Mouse (Mus musculus): ENCODE measurements at regions not wholly inside any gene's neighbourhood (a gene's known extent, or its start where the extent isn't known, plus 50 kb on each side); places are given as distances from the start of the nearest gene placed in this dataset.

DNA sequence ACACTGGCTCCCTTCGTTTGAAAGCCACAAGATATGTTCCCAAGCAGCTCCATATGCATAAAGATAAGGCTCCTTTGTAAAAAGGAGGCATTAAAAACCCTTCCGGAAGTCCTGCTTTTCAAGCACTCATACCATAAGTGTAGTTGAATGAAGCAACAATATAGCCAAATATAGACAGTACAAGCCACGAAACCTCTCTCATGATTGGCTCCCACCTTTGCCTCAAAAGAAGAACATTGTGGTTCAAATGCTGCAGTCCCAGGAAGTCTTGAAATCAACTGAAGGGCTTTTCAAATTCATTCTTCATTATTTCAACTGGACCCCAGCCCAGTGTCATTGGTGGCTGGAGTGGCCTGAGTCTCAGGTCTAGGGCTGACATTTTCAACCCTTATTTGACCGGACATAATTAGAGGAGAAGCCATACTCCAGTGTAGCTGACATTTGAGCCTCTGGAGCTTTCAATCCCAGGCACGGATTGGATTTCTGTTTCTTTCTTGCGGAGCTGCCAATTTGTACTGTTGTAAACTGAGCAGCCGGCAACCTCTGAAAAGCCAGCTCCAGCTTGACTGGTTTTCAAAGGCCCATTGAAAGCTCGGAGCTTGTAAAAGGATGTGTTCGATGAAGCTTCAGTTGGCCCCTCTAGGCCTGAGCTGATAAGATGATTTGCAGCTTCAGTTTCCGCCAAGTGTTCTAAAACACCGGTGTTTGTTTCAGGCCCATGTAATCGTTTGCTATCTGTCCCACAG, 105.4 kb downstream of the Tmsb4x start:
- TF ChIP-seq POLR2A (IDR thresholded peaks at IDR 0.05; ENCODE audit: insufficient read depth, low read depth, low read length) (no peak), CTCF (IDR thresholded peaks at IDR 0.05; ENCODE audit: insufficient read depth, low read depth, low read length) (no peak)
- Histone ChIP-seq H3K27ac (ENCODE audit: insufficient read depth, low read depth, low read length) (no peak overlapping the region), H3K4me1 (ENCODE audit: control insufficient read depth, insufficient read depth, low read length) (0 out of 2 replicates have a peak, but pooled peaks cover 3% of the 10 kb centered on the region), H3K4me3 (ENCODE audit: insufficient read depth, low read depth, low read length) (no peak overlapping the region)
- 63% methylated on average over 12 of the region's 12 CpGs for WGBS

- Histone ChIP-seq H3K27ac (ENCODE audit: insufficient read depth, low read depth, low read length) (no peak overlapping the region), H3K4me3 (ENCODE audit: insufficient read depth, low read depth, low read length) (no peak overlapping the region), H3K4me1 (ENCODE audit: control insufficient read depth, insufficient read depth, low read length) (0 out of 2 replicates have a peak, but pooled peaks cover 3% of the 10 kb centered on the region)
- no peak for TF ChIP-seq POLR2A (IDR thresholded peaks at IDR 0.05; ENCODE audit: insufficient read depth, low read depth, low read length)
- TF ChIP-seq CTCF (IDR thresholded peaks at IDR 0.05; ENCODE audit: insufficient read depth, low read depth, low read length): no peak
- WGBS: 84% methylated on average over 2 of the region's 2 CpGs
These were observed 107.2 kb downstream of the Tmsb4x start for GRCm38 (mm10) chrX:167101929-167102328.

DNA sequence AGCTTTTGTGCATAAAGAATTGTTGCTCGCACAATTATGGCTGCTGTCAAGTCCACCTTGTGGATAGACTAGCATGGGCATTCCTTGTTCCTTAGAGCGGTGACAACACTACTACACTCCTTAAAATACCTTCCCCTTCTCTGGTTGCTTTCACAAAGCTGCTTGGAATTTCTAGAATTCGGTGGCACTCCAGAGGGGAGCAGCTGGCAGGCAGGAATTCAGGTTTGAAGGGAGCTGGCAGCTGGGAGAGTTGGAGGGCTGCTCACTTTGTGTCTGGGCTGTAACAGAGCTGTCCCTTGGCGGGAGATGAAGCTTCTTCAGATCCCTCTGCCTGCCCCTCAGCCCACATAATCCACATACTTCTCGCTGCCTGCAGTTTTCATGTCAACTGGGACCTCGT, 109.7 kb downstream of the Tmsb4x start:
- Histone ChIP-seq H3K4me1 (ENCODE audit: control insufficient read depth, insufficient read depth, low read length) (no peaks in the 10 kb centered on the region), H3K27ac (ENCODE audit: insufficient read depth, low read depth, low read length) (no peak overlapping the region), H3K4me3 (ENCODE audit: insufficient read depth, low read depth, low read length) (no peak overlapping the region)
- TF ChIP-seq POLR2A (IDR thresholded peaks at IDR 0.05; ENCODE audit: insufficient read depth, low read depth, low read length): no peak
- no peak for TF ChIP-seq CTCF (IDR thresholded peaks at IDR 0.05; ENCODE audit: insufficient read depth, low read depth, low read length)
- 57% methylated on average over 6 of the region's 6 CpGs for WGBS

DNA sequence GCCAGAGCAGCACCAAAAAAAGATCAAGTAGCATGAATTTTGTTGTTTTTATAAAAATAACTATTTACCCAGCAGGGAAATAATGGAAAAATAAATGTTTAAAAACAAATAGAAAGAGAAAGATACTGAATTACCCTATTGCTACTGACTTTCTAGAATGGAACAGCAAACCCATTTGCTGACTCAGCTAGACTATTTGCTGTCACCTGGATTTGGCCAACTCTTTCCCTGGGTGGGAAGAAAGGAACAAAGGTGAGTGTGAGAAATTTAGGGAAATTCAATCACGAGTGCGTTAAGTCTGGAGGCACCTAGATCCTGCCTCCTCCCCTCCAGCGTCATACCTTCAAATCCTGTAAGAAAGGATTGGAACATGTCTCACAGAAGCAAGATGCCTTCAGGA, 110.2 kb downstream of the Tmsb4x start:
- Histone ChIP-seq H3K4me1 (ENCODE audit: control insufficient read depth, insufficient read depth, low read length) (no peaks in the 10 kb centered on the region), H3K4me3 (ENCODE audit: insufficient read depth, low read depth, low read length) (no peak overlapping the region), H3K27ac (ENCODE audit: insufficient read depth, low read depth, low read length) (no peak overlapping the region)
- TF ChIP-seq POLR2A (IDR thresholded peaks at IDR 0.05; ENCODE audit: insufficient read depth, low read depth, low read length) (no peak), CTCF (IDR thresholded peaks at IDR 0.05; ENCODE audit: insufficient read depth, low read depth, low read length) (no peak)
- WGBS: 75% methylated on average over 3 of the region's 3 CpGs

DNA sequence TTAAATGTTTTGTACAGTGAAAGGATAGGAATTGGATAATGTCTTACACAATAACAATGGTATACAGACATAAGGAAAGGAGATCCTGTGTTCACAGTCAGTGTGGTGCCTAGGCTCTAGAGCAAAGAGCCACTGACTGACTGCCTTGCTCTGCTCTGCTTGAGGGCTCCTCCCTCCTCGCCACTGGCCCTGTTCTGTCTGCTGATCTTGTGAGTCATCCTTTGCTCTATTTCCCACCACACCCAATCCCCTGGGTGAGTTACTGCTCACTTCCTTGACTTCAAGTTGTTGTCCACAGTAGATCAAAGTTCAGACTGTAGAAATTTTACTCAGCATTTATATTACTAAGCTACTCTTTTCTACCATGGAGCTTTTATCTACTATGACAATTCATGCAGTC, 117.3 kb downstream of the Tmsb4x start:
- Histone ChIP-seq H3K27ac (ENCODE audit: insufficient read depth, low read depth, low read length) (no peak overlapping the region), H3K4me1 (ENCODE audit: control insufficient read depth, insufficient read depth, low read length) (no peaks in the 10 kb centered on the region), H3K4me3 (ENCODE audit: insufficient read depth, low read depth, low read length) (no peak overlapping the region)
- WGBS: 54% methylated on average over 1 of the region's 1 CpGs
- no peak for TF ChIP-seq CTCF (IDR thresholded peaks at IDR 0.05; ENCODE audit: insufficient read depth, low read depth, low read length)
- TF ChIP-seq POLR2A (IDR thresholded peaks at IDR 0.05; ENCODE audit: insufficient read depth, low read depth, low read length): no peak

GRCm38 (mm10) chrX:167088930-167089329, 120.2 kb downstream of the Tmsb4x start:
- 0 out of 2 replicates have a peak overlapping the region, but pooled peaks have one; percentile 20 for H3K27ac ChIP-seq (ENCODE audit: insufficient read depth, low read depth, low read length)
- no peak overlapping the region for H3K4me3 ChIP-seq (ENCODE audit: insufficient read depth, low read depth, low read length)
- no peaks in the 10 kb centered on the region for H3K4me1 ChIP-seq (ENCODE audit: control insufficient read depth, insufficient read depth, low read length)
- WGBS: 63% methylated on average over 3 of the region's 3 CpGs
- no peak for TF ChIP-seq CTCF (IDR thresholded peaks at IDR 0.05; ENCODE audit: insufficient read depth, low read depth, low read length)
- TF ChIP-seq POLR2A (IDR thresholded peaks at IDR 0.05; ENCODE audit: insufficient read depth, low read depth, low read length): no peak

DNA sequence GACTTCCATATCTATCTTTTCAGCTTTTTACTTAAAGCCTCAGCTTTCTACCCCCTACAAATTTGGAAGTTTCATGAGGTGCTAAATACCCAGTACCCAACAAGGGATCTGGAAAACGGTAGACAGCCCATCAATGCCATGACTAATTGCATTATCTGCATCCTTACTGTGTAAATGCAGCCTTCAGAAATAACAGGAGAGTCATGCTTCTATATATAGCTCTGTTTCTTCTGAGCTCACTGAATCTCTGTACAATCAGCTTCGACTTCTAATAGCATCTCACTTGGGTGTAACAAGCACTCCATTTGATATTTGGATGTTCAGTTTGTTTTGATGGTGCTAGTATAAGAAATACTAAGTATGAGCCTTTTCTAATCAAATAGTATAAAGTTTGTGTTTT, 120.7 kb downstream of the Tmsb4x start:
- no peak for TF ChIP-seq CTCF (IDR thresholded peaks at IDR 0.05; ENCODE audit: insufficient read depth, low read depth, low read length)
- H3K27ac ChIP-seq (ENCODE audit: insufficient read depth, low read depth, low read length): no peak overlapping the region; the same call in 1 of the 2 replicates
- WGBS: 30% methylated on average over 2 of the region's 2 CpGs
- no peak overlapping the region for H3K4me3 ChIP-seq (ENCODE audit: insufficient read depth, low read depth, low read length)
- no peaks in the 10 kb centered on the region for H3K4me1 ChIP-seq (ENCODE audit: control insufficient read depth, insufficient read depth, low read length)

DNA sequence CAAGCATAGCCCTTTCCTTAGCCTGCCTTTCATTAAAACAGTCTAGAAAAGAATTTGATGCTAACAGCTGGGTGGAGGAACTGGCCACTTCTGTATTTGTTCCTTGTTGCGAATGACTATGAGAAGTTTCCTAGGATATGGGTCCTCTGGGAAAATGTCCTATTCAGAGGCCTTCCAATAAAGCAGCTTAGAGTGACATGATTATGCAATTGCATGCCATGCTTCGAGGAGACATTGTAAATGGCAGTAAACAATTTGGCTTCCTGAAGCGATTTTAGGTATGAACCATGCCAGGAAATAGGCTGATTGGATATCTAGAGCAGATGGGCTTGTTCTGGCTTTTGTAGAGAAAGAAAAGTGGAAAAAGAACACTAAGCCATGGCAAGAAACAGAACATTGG, 128.3 kb downstream of the Tmsb4x start:
- TF ChIP-seq CTCF (IDR thresholded peaks at IDR 0.05; ENCODE audit: insufficient read depth, low read depth, low read length) (no peak), POLR2A (IDR thresholded peaks at IDR 0.05; ENCODE audit: insufficient read depth, low read depth, low read length) (no peak)
- Histone ChIP-seq H3K27ac (ENCODE audit: insufficient read depth, low read depth, low read length) (no peak overlapping the region), H3K4me3 (ENCODE audit: insufficient read depth, low read depth, low read length) (no peak overlapping the region), H3K4me1 (ENCODE audit: control insufficient read depth, insufficient read depth, low read length) (no peaks in the 10 kb centered on the region)
- 40% methylated on average over 3 of the region's 3 CpGs for WGBS

DNA sequence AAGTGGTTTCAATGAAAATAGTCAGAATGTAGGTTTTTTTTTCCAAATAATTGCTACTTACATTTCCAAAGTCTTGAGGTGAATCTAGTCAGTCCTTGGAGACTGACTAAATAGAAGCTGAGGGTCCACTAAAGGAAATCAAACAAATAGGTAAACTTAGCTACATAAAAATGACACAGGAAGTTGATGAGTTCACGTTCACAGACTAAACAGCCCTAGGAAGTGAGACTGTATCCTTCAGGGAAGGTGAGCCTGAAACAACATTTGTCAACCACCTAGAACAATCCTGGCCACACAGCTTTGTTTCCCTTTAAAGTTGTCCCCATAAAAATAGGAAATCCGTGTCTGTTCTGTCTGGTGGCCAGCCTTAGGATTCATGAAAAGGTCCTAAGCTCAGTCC, 140.0 kb downstream of the Tmsb4x start:
- no peak overlapping the region for H3K27ac ChIP-seq (ENCODE audit: insufficient read depth, low read depth, low read length)
- no peaks in the 10 kb centered on the region for H3K4me1 ChIP-seq (ENCODE audit: control insufficient read depth, insufficient read depth, low read length)
- TF ChIP-seq POLR2A (IDR thresholded peaks at IDR 0.05; ENCODE audit: insufficient read depth, low read depth, low read length): no peak
- no peak for TF ChIP-seq CTCF (IDR thresholded peaks at IDR 0.05; ENCODE audit: insufficient read depth, low read depth, low read length)
- WGBS: 73% methylated on average over 2 of the region's 2 CpGs
- H3K4me3 ChIP-seq (ENCODE audit: insufficient read depth, low read depth, low read length): no peak overlapping the region
